ENCODE assay signal across 8 mouse cellular contexts in the genomic region with DNA sequence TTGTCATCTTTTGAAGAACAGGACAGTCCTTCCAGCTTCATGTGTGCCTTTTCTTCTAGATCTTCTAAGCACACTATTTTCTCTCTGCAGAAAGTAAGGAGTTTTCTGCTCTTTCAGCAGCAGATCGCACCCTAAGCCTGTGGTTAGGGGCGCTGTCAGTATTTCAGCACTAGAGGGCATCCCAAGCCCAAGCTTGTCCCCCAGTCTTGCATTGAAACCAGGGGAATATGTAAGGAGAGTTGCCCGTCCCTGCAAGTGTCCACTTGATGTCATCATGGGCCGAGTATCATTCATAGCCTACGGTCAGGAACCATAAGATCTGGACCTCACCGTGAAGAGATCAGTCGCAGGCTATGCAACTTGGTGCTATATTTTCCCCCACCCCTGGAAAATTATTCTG. TPM values are rescaled to one million over a fixed set of nuclear protein-coding genes. Genes with fewer than 3 reads are reported as not detected.
DNase-seq lines count a peak whose midpoint lies in the region; ATAC-seq and TF ChIP-seq lines count a peak whose summit lies in the region.

No protein-coding gene starts in this region.

- DNase-seq in heart, adult 18-20 months = peak; percentile 43 to 60
- no peak for DNase-seq in heart, adult 11 months
- DNase-seq in 416B (ENCODE audit: low read depth) = peak; percentile 8
- DNase-seq in brain, embryonic 14.5 days (ENCODE audit: low read depth) = peak; percentile 61
- peak; percentile 84 for DNase-seq in kidney, postnatal 0 days (ENCODE audit: low spot score)
- peak; percentile 62 for DNase-seq in retina, postnatal 1 day
- no peak for DNase-seq in left cerebral cortex, adult 11 months (ENCODE audit: low spot score)
- DNase-seq in adrenal gland, postnatal 4 days (ENCODE audit: low spot score in 2 of 2) = no peak

- no peak overlapping the region for H3K9ac ChIP-seq in kidney, postnatal 0 days (ENCODE audit: low read depth, low read length)

- H3K27me3 ChIP-seq in kidney, postnatal 0 days (ENCODE audit: insufficient read depth, low read length) = no peaks in the 10 kb centered on the region

- no peaks in the 10 kb centered on the region for H3K36me3 ChIP-seq in kidney, postnatal 0 days (ENCODE audit: insufficient read depth, low read length)

- 37% methylated on average over 7 of the region's 7 CpGs for WGBS in kidney, postnatal 0 days

- no peak for ATAC-seq in kidney, postnatal 0 days (replicated peaks; ENCODE audit: low FRiP score, low read depth)

- H3K4me1 ChIP-seq in kidney, postnatal 0 days (replicated peaks; ENCODE audit: insufficient read depth, low read length) = no peaks in the 10 kb centered on the region

- no peaks in the 10 kb centered on the region for H3K9me3 ChIP-seq in kidney, postnatal 0 days (replicated peaks; ENCODE audit: low read length)

- no peak overlapping the region for H3K4me2 ChIP-seq in kidney, postnatal 0 days (ENCODE audit: low read length)

- H3K27ac ChIP-seq in kidney, postnatal 0 days = no peak overlapping the region

- TF ChIP-seq CTCF in brain, embryonic 14.5 days (IDR thresholded peaks at IDR 0.05; ENCODE audit: borderline replicate concordance, extremely low read depth, insufficient read depth, insufficient read length) = peak; percentile 68
- TF ChIP-seq CTCF in kidney, postnatal 0 days (IDR thresholded peaks at IDR 0.05; ENCODE audit: low read depth) = peak; percentile 79

- no peak for TF ChIP-seq POLR2A in brain, embryonic 14.5 days (IDR thresholded peaks at IDR 0.05; ENCODE audit: borderline replicate concordance, extremely low read depth, insufficient read depth, insufficient read length, poor library complexity, severe bottlenecking)

- H3K4me3 ChIP-seq in kidney, postnatal 0 days (replicated peaks; ENCODE audit: low read depth, low read length) = no peak overlapping the region

RNA-seq across cellular contexts. Expression of gene Rbp1, which starts 4.8 kb away (rescaled TPM):
- 1 to 10 TPM; 6.7 to 7.7 TPM for total RNA-seq in heart, adult 18-20 months (2021)
- polyA plus RNA-seq in brain, embryonic 14.5 days (2012; rRNA removed) = 43.6 and 49.0 TPM in 2 replicates
- 112 and 113 TPM in 2 replicates for polyA plus RNA-seq in kidney, postnatal 0 days (2015; fragmentation: Nextera tagmentation; extraction: Ambion mirVana)
- 10 to 100 TPM; 20.8 to 23.0 TPM for total RNA-seq in adrenal gland, postnatal 4 days (2021)

Comparison
In these comparisons a context has a peak if more than half of its experiments do, and no peak if none do; other contexts are left out.
1. DNase-seq: peak in heart, adult 18-20 months (2 of 2), 416B (single experiment), brain, embryonic 14.5 days (single experiment), kidney, postnatal 0 days (single experiment) and retina, postnatal 1 day (single experiment); none in heart, adult 11 months (single experiment), left cerebral cortex, adult 11 months (single experiment) and adrenal gland, postnatal 4 days (0 of 2).